Mouse (Mus musculus) mesoderm, embryonic 11.5 days (tissue): Measurements from ENCODE around the gene Reep6.

Experiments
- DNase-seq: peaks from one replicate; pipeline ENCODE4 v3.0.0-alpha.2; 2012; ENCODE audit warnings: low read depth, low spot score

Gene Reep6

GRCm38 (mm10) chr10:80355431-80355830, 25.7 kb downstream of the Reep6 start:
- no peak for DNase-seq

- no peak for DNase-seq
Measured at GRCm38 (mm10) chr10:80356001-80356682, 26.4 kb downstream of the Reep6 start, which contains the start of gene Plk5. Gene Plk5 (plus strand): TSS chr10:80356459.

- no peak for DNase-seq
Measured at GRCm38 (mm10) chr10:80356737-80357136, 27.0 kb downstream of the Reep6 start.

GRCm38 (mm10) chr10:80357336-80357735, 27.6 kb downstream of the Reep6 start:
- no peak for DNase-seq

- no peak for DNase-seq
Measured at GRCm38 (mm10) chr10:80357994-80358639, 28.4 kb downstream of the Reep6 start.

- DNase-seq, result no peak
Measured at GRCm38 (mm10) chr10:80363734-80364133, 34.0 kb downstream of the Reep6 start.

GRCm38 (mm10) chr10:80365736-80366135, 36.0 kb downstream of the Reep6 start:
- DNase-seq, result no peak

GRCm38 (mm10) chr10:80367954-80368353, 38.2 kb downstream of the Reep6 start:
- DNase-seq, result no peak

- peak; percentile 72 for DNase-seq
Measured at GRCm38 (mm10) chr10:80368392-80368791, 38.6 kb downstream of the Reep6 start.

- no peak for DNase-seq
Measured at GRCm38 (mm10) chr10:80369995-80370747, 40.4 kb downstream of the Reep6 start.

GRCm38 (mm10) chr10:80371411-80371966, 41.7 kb downstream of the Reep6 start:
- DNase-seq, result peak; percentile 72

GRCm38 (mm10) chr10:80371983-80372382, 42.2 kb downstream of the Reep6 start:
- no peak for DNase-seq

- no peak for DNase-seq
Measured at GRCm38 (mm10) chr10:80372706-80373105, 43.0 kb downstream of the Reep6 start.

- DNase-seq, result peak; percentile 75
Measured at GRCm38 (mm10) chr10:80374063-80374462, 44.3 kb downstream of the Reep6 start.

GRCm38 (mm10) chr10:80376160-80376559, 46.4 kb downstream of the Reep6 start:
- peak; percentile 95 for DNase-seq

GRCm38 (mm10) chr10:80377716-80378115, 48.0 kb downstream of the Reep6 start:
- no peak for DNase-seq

- DNase-seq, result no peak
Measured at GRCm38 (mm10) chr10:80382641-80383365, 53.0 kb downstream of the Reep6 start.

- no peak for DNase-seq
Measured at GRCm38 (mm10) chr10:80383431-80383830, 53.7 kb downstream of the Reep6 start.

GRCm38 (mm10) chr10:80384115-80384639, 54.4 kb downstream of the Reep6 start:
- DNase-seq, result no peak

- no peak for DNase-seq
Measured at GRCm38 (mm10) chr10:80384709-80385108, 55.0 kb downstream of the Reep6 start.

GRCm38 (mm10) chr10:80385310-80385709, 55.6 kb downstream of the Reep6 start:
- no peak for DNase-seq
